ENCODE assay signal across 9 mouse cellular contexts in genomic region chr7:45833148-45833790, GRCm38 (mm10). TPM values are rescaled to one million over a fixed set of nuclear protein-coding genes. Genes with fewer than 3 reads are reported as not detected.
DNase-seq lines count a peak whose midpoint lies in the region; ATAC-seq and TF ChIP-seq lines count a peak whose summit lies in the region.
"Had no signal": no experiment of that assay in that cellular context is flagged by ENCODE, and none has a peak within 500 bp of the region (broad histone marks: within the 10 kb centered on the region; RNA-seq: fewer than 3 reads in every experiment).

No protein-coding gene starts in this region.

- H3K9me3 ChIP-seq in heart, embryonic 13.5 days, result no peaks in the 10 kb centered on the region
- no peaks in the 10 kb centered on the region for H3K9me3 ChIP-seq in ES-E14 (ENCODE audit: control insufficient read depth, insufficient read depth, low read depth, low read length)
- no peaks in the 10 kb centered on the region for H3K9me3 ChIP-seq in forebrain, embryonic 16.5 days (ENCODE audit: control insufficient read depth, low read length)
- H3K9me3 ChIP-seq in liver, embryonic 11.5 days (ENCODE audit: control insufficient read depth, low read length), result no peaks in the 10 kb centered on the region
- H3K9me3 ChIP-seq in stomach, postnatal 0 days (ENCODE audit: control insufficient read depth, low read length), result no peaks in the 10 kb centered on the region

- H3K4me3 ChIP-seq in heart, embryonic 13.5 days, result peak overlapping the region; percentile 54
- peak overlapping the region; percentile 54 to 73 for H3K4me3 ChIP-seq in ES-E14 (ENCODE audit: insufficient read depth in 1 of 2, low read depth in 1 of 2, low read length in 2 of 2, poor library complexity in 1 of 2, severe bottlenecking in 1 of 2)
- H3K4me3 ChIP-seq in forebrain, embryonic 16.5 days (replicated peaks; ENCODE audit: low read length), result peak overlapping the region; percentile 33
- peak overlapping the region; percentile 46 for H3K4me3 ChIP-seq in liver, embryonic 11.5 days (ENCODE audit: low read depth, low read length)
- H3K4me3 ChIP-seq in stomach, postnatal 0 days (ENCODE audit: low read depth, low read length), result peak overlapping the region; percentile 44

- H3K9ac ChIP-seq in heart, embryonic 13.5 days, result peak overlapping the region; percentile 75
- peak overlapping the region; percentile 59 for H3K9ac ChIP-seq in ES-E14 (ENCODE audit: insufficient read depth, low read depth, low read length, poor library complexity, severe bottlenecking)
- peak overlapping the region; percentile 24; the same call in 1 of the 2 replicates for H3K9ac ChIP-seq in forebrain, embryonic 16.5 days (replicated peaks; ENCODE audit: low read depth, low read length)
- H3K9ac ChIP-seq in liver, embryonic 11.5 days (ENCODE audit: low read depth, low read length), result 0 out of 2 replicates have a peak overlapping the region, but pooled peaks have one; percentile 6
- H3K9ac ChIP-seq in stomach, postnatal 0 days (ENCODE audit: low read length), result peak overlapping the region; percentile 32

- TF ChIP-seq CTCF in stomach, postnatal 0 days (IDR thresholded peaks at IDR 0.05; ENCODE audit: low read depth), result no peak

- H3K4me2 ChIP-seq in heart, embryonic 13.5 days, result peak overlapping the region; percentile 69
- peak overlapping the region; percentile 33 for H3K4me2 ChIP-seq in forebrain, embryonic 16.5 days (ENCODE audit: low read length)
- H3K4me2 ChIP-seq in liver, embryonic 11.5 days, result peak overlapping the region; percentile 54
- H3K4me2 ChIP-seq in stomach, postnatal 0 days (replicated peaks; ENCODE audit: low read depth), result peak overlapping the region; percentile 55

- in situ Hi-C loops in ES-E14 (cut with MboI; ENCODE audit: low sequenced_read_pairs in 2 of 2, unreplicated experiment in 2 of 2), result no loop called here

- no peak for TF ChIP-seq EP300 in stomach, postnatal 0 days (optimal IDR thresholded peaks at IDR 0.05)

- H3K36me3 ChIP-seq in heart, embryonic 13.5 days, result peaks cover 14% of the 10 kb centered on the region
- H3K36me3 ChIP-seq in ES-E14 (ENCODE audit: control insufficient read depth, insufficient read depth, low read length, poor library complexity, severe bottlenecking), result peaks cover 9% of the 10 kb centered on the region
- no peaks in the 10 kb centered on the region for H3K36me3 ChIP-seq in forebrain, embryonic 16.5 days (ENCODE audit: control insufficient read depth, insufficient read depth)
- peaks cover 6% of the 10 kb centered on the region; the same call in 1 of the 2 replicates for H3K36me3 ChIP-seq in liver, embryonic 11.5 days (ENCODE audit: control insufficient read depth, insufficient read depth, low read length)
- H3K36me3 ChIP-seq in stomach, postnatal 0 days (ENCODE audit: control insufficient read depth, insufficient read depth, low read length), result no peaks in the 10 kb centered on the region

- H3K27ac ChIP-seq in heart, embryonic 13.5 days (replicated peaks), result no peak overlapping the region
- no peak overlapping the region for H3K27ac ChIP-seq in ES-E14 (ENCODE audit: insufficient read depth, low read depth, low read length, poor library complexity, severe bottlenecking)
- no peak overlapping the region for H3K27ac ChIP-seq in forebrain, embryonic 16.5 days (ENCODE audit: low read length)
- H3K27ac ChIP-seq in liver, embryonic 11.5 days (ENCODE audit: low read depth, low read length), result no peak overlapping the region
- no peak overlapping the region for H3K27ac ChIP-seq in stomach, postnatal 0 days (replicated peaks)

- under 1% methylated on average over 72 of the region's 86 CpGs for WGBS in heart, embryonic 13.5 days
- under 1% methylated on average over 73 of the region's 86 CpGs for WGBS in forebrain, embryonic 16.5 days
- WGBS in liver, embryonic 11.5 days, result 1% methylated on average over 66 of the region's 86 CpGs
- under 1% methylated on average over 46 of the region's 86 CpGs for WGBS in stomach, postnatal 0 days

- ATAC-seq in heart, embryonic 13.5 days (ENCODE audit: extremely low read depth, insufficient number of reproducible peaks, low FRiP score, low TSS enrichment), result no peak
- no peak for ATAC-seq in forebrain, embryonic 16.5 days
- ATAC-seq in liver, embryonic 11.5 days (replicated peaks; ENCODE audit: low FRiP score), result no peak
- ATAC-seq in stomach, postnatal 0 days (ENCODE audit: low FRiP score, low TSS enrichment), result peak; percentile 17; the same call in 1 of the 2 replicates
- no peak for ATAC-seq in megakaryocyte progenitor cell, adult 5-6 weeks (replicated peaks; ENCODE audit: poor library complexity)
- ATAC-seq: Patski had no signal

- DNase-seq in heart, postnatal 36 days, result no peak
- no peak for DNase-seq in ES-E14 (ENCODE audit: low read depth, low spot score)
- DNase-seq in liver, embryonic 11.5 days (ENCODE audit: low spot score), result no peak
- peak; percentile 48 for DNase-seq in stomach, postnatal 0 days (ENCODE audit: low spot score)
- DNase-seq in adrenal gland, postnatal 25 days, result no peak

- intact Hi-C loops in heart, postnatal 36 days (cut with DNase I), result no loop called here

- peaks cover 26% of the 10 kb centered on the region for H3K4me1 ChIP-seq in heart, embryonic 13.5 days
- H3K4me1 ChIP-seq in ES-E14 (ENCODE audit: control insufficient read depth in 2 of 2, insufficient read depth in 2 of 2, low read length in 2 of 2, poor library complexity in 1 of 2), result peaks cover 0 to 6% of the 10 kb centered on the region in 2 experiments; a peak in 2 of 4 replicates
- peaks cover 24% of the 10 kb centered on the region for H3K4me1 ChIP-seq in forebrain, embryonic 16.5 days (replicated peaks; ENCODE audit: control insufficient read depth, insufficient read depth, low read length)
- peaks cover 12% of the 10 kb centered on the region for H3K4me1 ChIP-seq in liver, embryonic 11.5 days (replicated peaks; ENCODE audit: control insufficient read depth, insufficient read depth, low read length)
- H3K4me1 ChIP-seq in stomach, postnatal 0 days (replicated peaks; ENCODE audit: control insufficient read depth, insufficient read depth), result peaks cover 5% of the 10 kb centered on the region

- peaks cover 60% of the 10 kb centered on the region for H3K27me3 ChIP-seq in heart, embryonic 13.5 days (replicated peaks)
- peaks cover 52% of the 10 kb centered on the region for H3K27me3 ChIP-seq in forebrain, embryonic 16.5 days (replicated peaks; ENCODE audit: control insufficient read depth, insufficient read depth, low read length)
- H3K27me3 ChIP-seq in liver, embryonic 11.5 days (replicated peaks; ENCODE audit: control insufficient read depth, insufficient read depth, low read length), result peaks cover 52% of the 10 kb centered on the region
- peaks cover 9% of the 10 kb centered on the region for H3K27me3 ChIP-seq in stomach, postnatal 0 days (ENCODE audit: control insufficient read depth, insufficient read depth, low read length)
- H3K27me3 ChIP-seq: Patski had no signal

RNA-seq across cellular contexts. Expression of gene Grwd1, which starts 2.5 kb away (rescaled TPM):
- 41.9 and 44.1 TPM in 2 replicates for polyA plus RNA-seq in heart, embryonic 13.5 days (2015; fragmentation: Nextera tagmentation; extraction: Ambion mirVana)
- total RNA-seq in heart, postnatal 36 days (2021), result 10 to 100 TPM; 11.5 to 11.6 TPM
- total RNA-seq in ES-E14 (2012; rRNA removed), result 93.4 and 107 TPM in 2 replicates
- polyA plus RNA-seq in forebrain, embryonic 16.5 days (2015; fragmentation: Nextera tagmentation; extraction: Ambion mirVana), result 45.3 and 46.1 TPM in 2 replicates
- 101 and 106 TPM in 2 replicates for polyA plus RNA-seq in liver, embryonic 11.5 days (2014; fragmentation: Nextera tagmentation; extraction: Ambion mirVana)
- polyA plus RNA-seq in stomach, postnatal 0 days (2015; fragmentation: Nextera tagmentation; extraction: Ambion mirVana), result 25.6 and 25.7 TPM in 2 replicates
- total RNA-seq in adrenal gland, postnatal 25 days (2021), result 22.3 and 26.6 TPM in 2 replicates
- 22.6 and 25.1 TPM in 2 replicates for total RNA-seq in megakaryocyte progenitor cell, adult 5-6 weeks (2015)
- 24.2 and 26.9 TPM in 2 replicates for total RNA-seq in megakaryocyte progenitor cell, adult 5-6 weeks (2017)

RNA-seq across cellular contexts. Expression of gene Kcnj14, which starts 8.7 kb away (rescaled TPM):
- polyA plus RNA-seq in heart, embryonic 13.5 days (2015; fragmentation: Nextera tagmentation; extraction: Ambion mirVana), result 0.39 and 0.43 TPM in 2 replicates
- total RNA-seq in heart, postnatal 36 days (2021), result under 1 TPM; 0.67 to 0.98 TPM
- total RNA-seq in ES-E14 (2012; rRNA removed), result 1.6 and 2.6 TPM in 2 replicates
- 0.85 and 1.1 TPM in 2 replicates for polyA plus RNA-seq in forebrain, embryonic 16.5 days (2015; fragmentation: Nextera tagmentation; extraction: Ambion mirVana)
- polyA plus RNA-seq in liver, embryonic 11.5 days (2014; fragmentation: Nextera tagmentation; extraction: Ambion mirVana), result 0.40 and 0.74 TPM in 2 replicates
- 0.22 TPM in 2 replicates for polyA plus RNA-seq in stomach, postnatal 0 days (2015; fragmentation: Nextera tagmentation; extraction: Ambion mirVana)
- 0.30 and 0.33 TPM in 2 replicates for total RNA-seq in adrenal gland, postnatal 25 days (2021)
- 0.05 TPM in 2 replicates for total RNA-seq in megakaryocyte progenitor cell, adult 5-6 weeks (2015)
- total RNA-seq in megakaryocyte progenitor cell, adult 5-6 weeks (2017), result not detected in 2 replicates

RNA-seq across cellular contexts. Expression of gene Cyth2, which starts 18.9 kb away (rescaled TPM):
- 90.1 and 103 TPM in 2 replicates for polyA plus RNA-seq in heart, embryonic 13.5 days (2015; fragmentation: Nextera tagmentation; extraction: Ambion mirVana)
- total RNA-seq in heart, postnatal 36 days (2021), result 10 to 100 TPM; 67.2 to 73.0 TPM
- total RNA-seq in ES-E14 (2012; rRNA removed), result 96.2 and 113 TPM in 2 replicates
- 327 and 379 TPM in 2 replicates for polyA plus RNA-seq in forebrain, embryonic 16.5 days (2015; fragmentation: Nextera tagmentation; extraction: Ambion mirVana)
- 67.2 and 69.1 TPM in 2 replicates for polyA plus RNA-seq in liver, embryonic 11.5 days (2014; fragmentation: Nextera tagmentation; extraction: Ambion mirVana)
- 59.7 and 62.4 TPM in 2 replicates for polyA plus RNA-seq in stomach, postnatal 0 days (2015; fragmentation: Nextera tagmentation; extraction: Ambion mirVana)
- 114 and 134 TPM in 2 replicates for total RNA-seq in adrenal gland, postnatal 25 days (2021)
- 17.9 and 26.3 TPM in 2 replicates for total RNA-seq in megakaryocyte progenitor cell, adult 5-6 weeks (2015)
- total RNA-seq in megakaryocyte progenitor cell, adult 5-6 weeks (2017), result 32.4 and 34.5 TPM in 2 replicates

RNA-seq across cellular contexts. Expression of gene Kdelr1, which starts 39.3 kb away (rescaled TPM):
- 56.4 and 58.7 TPM in 2 replicates for polyA plus RNA-seq in heart, embryonic 13.5 days (2015; fragmentation: Nextera tagmentation; extraction: Ambion mirVana)
- 100 to 1,000 TPM; 118 TPM for total RNA-seq in heart, postnatal 36 days (2021)
- total RNA-seq in ES-E14 (2012; rRNA removed), result 73.2 and 87.2 TPM in 2 replicates
- 41.8 TPM in 2 replicates for polyA plus RNA-seq in forebrain, embryonic 16.5 days (2015; fragmentation: Nextera tagmentation; extraction: Ambion mirVana)
- polyA plus RNA-seq in liver, embryonic 11.5 days (2014; fragmentation: Nextera tagmentation; extraction: Ambion mirVana), result 54.8 and 60.7 TPM in 2 replicates
- polyA plus RNA-seq in stomach, postnatal 0 days (2015; fragmentation: Nextera tagmentation; extraction: Ambion mirVana), result 49.8 and 54.6 TPM in 2 replicates
- total RNA-seq in adrenal gland, postnatal 25 days (2021), result 140 and 141 TPM in 2 replicates
- total RNA-seq in megakaryocyte progenitor cell, adult 5-6 weeks (2015), result 113 and 145 TPM in 2 replicates
- 68.3 and 73.1 TPM in 2 replicates for total RNA-seq in megakaryocyte progenitor cell, adult 5-6 weeks (2017)

RNA-seq across cellular contexts. Expression of gene Grin2d, which starts 44.9 kb away (rescaled TPM):
- polyA plus RNA-seq in heart, embryonic 13.5 days (2015; fragmentation: Nextera tagmentation; extraction: Ambion mirVana), result 0.13 and 0.23 TPM in 2 replicates
- under 1 TPM; 0.38 to 0.44 TPM for total RNA-seq in heart, postnatal 36 days (2021)
- total RNA-seq in ES-E14 (2012; rRNA removed), result 0.67 and 0.90 TPM in 2 replicates
- 0.56 and 1.5 TPM in 2 replicates for polyA plus RNA-seq in forebrain, embryonic 16.5 days (2015; fragmentation: Nextera tagmentation; extraction: Ambion mirVana)
- 0.13 and 0.23 TPM in 2 replicates for polyA plus RNA-seq in liver, embryonic 11.5 days (2014; fragmentation: Nextera tagmentation; extraction: Ambion mirVana)
- polyA plus RNA-seq in stomach, postnatal 0 days (2015; fragmentation: Nextera tagmentation; extraction: Ambion mirVana), result 0.35 and 0.38 TPM in 2 replicates
- 0.43 and 1.2 TPM in 2 replicates for total RNA-seq in adrenal gland, postnatal 25 days (2021)
- total RNA-seq in megakaryocyte progenitor cell, adult 5-6 weeks (2015), result not detected in 2 replicates
- total RNA-seq in megakaryocyte progenitor cell, adult 5-6 weeks (2017), result under 0.01 TPM in 1 of 2 replicates, not detected in the other

Comparison
In these comparisons a context has a peak if more than half of its experiments do, and no peak if none do; other contexts are left out.
1. H3K9ac ChIP-seq: peak in every context shown above with its lines; median percentile 75 in heart, embryonic 13.5 days; 59 in ES-E14; 32 in stomach, postnatal 0 days; 24 in forebrain, embryonic 16.5 days; 6 in liver, embryonic 11.5 days.